12 mouse cellular contexts compared by ENCODE assay signal in the genomic region with DNA sequence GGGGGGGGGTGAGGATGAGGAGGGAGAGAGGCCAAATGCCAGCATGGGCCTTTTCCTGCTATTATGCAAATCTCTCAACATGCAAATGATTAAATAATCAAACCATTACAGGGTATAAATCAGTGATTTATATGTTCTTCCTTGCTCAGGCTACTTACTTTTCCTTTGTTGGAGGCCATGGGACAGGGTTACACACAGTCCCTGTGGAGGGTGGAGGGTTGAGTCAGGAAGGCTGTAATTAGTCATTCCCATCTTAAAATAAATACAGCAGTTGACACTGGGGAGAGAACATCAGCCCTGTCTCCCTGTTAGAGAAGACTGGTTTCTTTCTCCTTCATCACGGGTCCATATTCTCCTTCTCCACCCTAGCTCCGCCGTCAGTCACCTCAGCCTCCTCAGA.
A peak's percentile ranks its signal among the peaks of the same experiment; 100 is the strongest.
DNase-seq lines count a peak whose midpoint lies in the region; ATAC-seq lines count a peak whose summit lies in the region.
"Had no signal": no experiment of that assay in that cellular context is flagged by ENCODE, and none has a peak within 500 bp of the region (broad histone marks: within the 10 kb centered on the region; RNA-seq: fewer than 3 reads in every experiment).

No protein-coding gene starts in this region.

- intact Hi-C loops in heart, postnatal 36 days (cut with DNase I) = no loop called here

- no peaks in the 10 kb centered on the region for H3K9me3 ChIP-seq in forebrain, embryonic 16.5 days (ENCODE audit: control insufficient read depth, low read length)
- H3K9me3 ChIP-seq in limb, embryonic 12.5 days = no peaks in the 10 kb centered on the region
- H3K9me3 ChIP-seq: liver, embryonic 12.5 days; megakaryocyte, embryonic 14.5 days had no signal

- peak; percentile 8 for DNase-seq in embryo, embryonic 10.5 days (ENCODE audit: low spot score)
- DNase-seq in embryo, embryonic 9.5 days (ENCODE audit: extremely low spot score) = no peak
- peak; percentile 36 for DNase-seq in MN1 (ENCODE audit: low spot score)
- DNase-seq in retina, postnatal 1 day = no peak
- no peak for DNase-seq in heart, adult 9 months (ENCODE audit: low spot score in 2 of 2)
- DNase-seq in heart, postnatal 36 days = no peak
- DNase-seq: cerebellum, adult 11-12 months; gastrocnemius, postnatal 14 days had no signal

- no peak overlapping the region for H3K9ac ChIP-seq in forebrain, embryonic 16.5 days (replicated peaks; ENCODE audit: low read depth, low read length)
- H3K9ac ChIP-seq in limb, embryonic 12.5 days (replicated peaks) = no peak overlapping the region
- H3K9ac ChIP-seq: liver, embryonic 12.5 days had no signal

- H3K27me3 ChIP-seq in forebrain, embryonic 16.5 days (replicated peaks; ENCODE audit: control insufficient read depth, insufficient read depth, low read length) = no peaks in the 10 kb centered on the region
- peaks cover 6% of the 10 kb centered on the region; the same call in 1 of the 2 replicates for H3K27me3 ChIP-seq in limb, embryonic 12.5 days

- H3K27ac ChIP-seq in forebrain, embryonic 16.5 days (ENCODE audit: low read length) = peak overlapping the region; percentile 12; the same call in 1 of the 2 replicates
- H3K27ac ChIP-seq in limb, embryonic 12.5 days = 0 out of 2 replicates have a peak overlapping the region, but pooled peaks have one; percentile 35
- H3K27ac ChIP-seq: liver, embryonic 12.5 days had no signal

- 10% methylated on average over 3 of the region's 3 CpGs for WGBS in forebrain, embryonic 16.5 days
- WGBS in limb, embryonic 12.5 days = 44% methylated on average over 3 of the region's 3 CpGs

- ATAC-seq in forebrain, embryonic 16.5 days = no peak
- no peak for ATAC-seq in limb, embryonic 12.5 days (ENCODE audit: insufficient number of reproducible peaks, insufficient read depth, low FRiP score, low TSS enrichment, low read depth)
- ATAC-seq: liver, embryonic 12.5 days had no signal

- H3K36me3 ChIP-seq in forebrain, embryonic 16.5 days (ENCODE audit: control insufficient read depth, insufficient read depth) = no peaks in the 10 kb centered on the region
- H3K36me3 ChIP-seq in limb, embryonic 12.5 days = no peaks in the 10 kb centered on the region
- H3K36me3 ChIP-seq: liver, embryonic 12.5 days had no signal

- peaks cover 32% of the 10 kb centered on the region for H3K4me1 ChIP-seq in forebrain, embryonic 16.5 days (replicated peaks; ENCODE audit: control insufficient read depth, insufficient read depth, low read length)
- peaks cover 28% of the 10 kb centered on the region for H3K4me1 ChIP-seq in limb, embryonic 12.5 days (replicated peaks)
- H3K4me1 ChIP-seq: megakaryocyte, embryonic 14.5 days had no signal

- H3K4me3 ChIP-seq in forebrain, embryonic 16.5 days (replicated peaks; ENCODE audit: low read length) = no peak overlapping the region
- H3K4me3 ChIP-seq in limb, embryonic 12.5 days (replicated peaks) = no peak overlapping the region
- H3K4me3 ChIP-seq: liver, embryonic 12.5 days; megakaryocyte, embryonic 14.5 days had no signal

- no peak overlapping the region for H3K4me2 ChIP-seq in forebrain, embryonic 16.5 days (ENCODE audit: low read length)
- H3K4me2 ChIP-seq in limb, embryonic 12.5 days = peak overlapping the region; percentile 37
- H3K4me2 ChIP-seq: liver, embryonic 12.5 days had no signal

Comparison
In these comparisons a context has a peak if more than half of its experiments do, and no peak if none do; other contexts are left out.
1. DNase-seq: peak in embryo, embryonic 10.5 days (single experiment) and MN1 (single experiment); none in embryo, embryonic 9.5 days (single experiment), retina, postnatal 1 day (single experiment), heart, adult 9 months (0 of 2) and heart, postnatal 36 days (0 of 2).